Mouse (Mus musculus) R1 (cell line): Measurements from ENCODE around the gene Klrg2.

Source experiments
- DNase-seq: peaks from one replicate; pipeline ENCODE4 v3.0.0-alpha.2; 2018; ENCODE audit warnings: low read depth, low spot score

The Klrg2 gene

DNA sequence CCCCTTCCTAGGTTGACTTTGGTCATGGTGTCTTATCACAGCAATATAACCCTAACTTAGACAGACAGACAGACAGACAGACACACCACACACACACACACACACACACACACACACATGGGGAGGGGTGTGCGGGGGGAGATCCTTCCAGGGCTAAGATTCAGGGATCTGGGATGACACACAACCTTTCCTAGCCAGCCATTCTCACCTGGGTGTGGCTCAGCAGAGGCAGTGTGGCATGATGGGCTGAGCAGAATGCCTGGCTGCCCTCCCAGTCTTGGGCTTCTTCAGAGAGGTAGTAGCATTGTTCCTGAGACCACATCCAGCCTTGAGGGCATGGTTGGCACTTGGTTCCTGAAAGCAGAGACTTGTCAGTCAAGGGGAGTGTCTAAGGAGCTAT, 7.5 kb downstream of the Klrg2 start:
- DNase-seq: no peak

DNA sequence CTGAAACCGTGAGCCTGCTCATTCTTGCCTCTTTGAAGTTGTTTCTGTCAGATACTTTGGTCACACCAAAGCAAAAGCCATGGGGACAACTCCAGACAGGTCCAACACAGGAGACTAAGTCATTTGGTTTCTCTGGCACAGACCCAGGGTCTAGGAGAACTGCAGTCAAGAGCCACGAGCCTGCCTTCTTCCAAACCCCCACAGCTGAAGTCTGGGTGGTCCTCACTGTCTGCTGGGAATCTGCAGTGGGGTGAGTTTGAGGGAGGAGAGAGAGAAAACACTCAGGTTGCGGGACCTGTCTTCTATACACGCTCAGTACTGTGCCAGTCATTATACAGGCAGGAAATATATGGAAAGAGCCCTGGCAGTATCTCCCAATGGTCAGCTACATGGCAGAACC, 9.6 kb downstream of the Klrg2 start:
- no peak for DNase-seq

DNA sequence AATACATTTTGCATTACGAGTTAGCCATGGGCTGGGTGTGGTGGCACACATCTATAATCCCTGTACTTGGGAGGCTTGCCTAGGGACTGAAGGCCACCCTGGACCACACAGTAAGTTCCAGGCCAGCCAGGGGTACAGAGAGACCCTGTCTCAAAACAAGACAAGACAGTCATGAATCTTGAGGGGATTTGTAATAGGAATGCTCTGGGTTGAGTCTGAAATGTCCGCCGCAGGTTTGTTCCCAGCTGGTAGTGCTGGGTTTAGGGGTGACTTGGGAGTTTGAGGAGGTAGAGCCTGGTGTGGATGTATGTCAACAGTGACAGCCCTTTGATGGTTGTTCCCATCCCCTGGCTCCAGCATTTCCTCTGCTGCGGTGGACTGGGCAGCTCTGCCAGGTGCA, 10.0 kb downstream of the Klrg2 start:
- DNase-seq: no peak

DNA sequence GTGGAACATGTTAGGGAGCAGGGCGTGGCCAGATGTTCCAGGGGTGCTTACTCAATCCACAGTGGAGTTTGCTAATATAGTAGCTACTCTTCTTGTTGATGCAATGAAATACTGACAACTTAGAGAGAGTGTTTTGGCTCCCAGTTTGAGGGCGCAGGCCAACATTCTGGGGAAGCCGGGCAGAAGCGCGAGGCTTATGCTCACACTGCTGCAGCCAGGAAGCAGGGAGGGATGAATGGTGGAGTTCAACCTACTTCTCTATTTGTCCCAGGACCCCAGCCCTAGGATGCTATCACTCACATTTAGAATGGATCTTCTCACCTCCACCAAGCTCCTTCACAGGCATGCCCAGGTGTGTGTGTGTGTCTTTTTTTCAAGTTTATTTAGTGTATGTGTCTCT, 11.0 kb downstream of the Klrg2 start:
- no peak for DNase-seq

DNA sequence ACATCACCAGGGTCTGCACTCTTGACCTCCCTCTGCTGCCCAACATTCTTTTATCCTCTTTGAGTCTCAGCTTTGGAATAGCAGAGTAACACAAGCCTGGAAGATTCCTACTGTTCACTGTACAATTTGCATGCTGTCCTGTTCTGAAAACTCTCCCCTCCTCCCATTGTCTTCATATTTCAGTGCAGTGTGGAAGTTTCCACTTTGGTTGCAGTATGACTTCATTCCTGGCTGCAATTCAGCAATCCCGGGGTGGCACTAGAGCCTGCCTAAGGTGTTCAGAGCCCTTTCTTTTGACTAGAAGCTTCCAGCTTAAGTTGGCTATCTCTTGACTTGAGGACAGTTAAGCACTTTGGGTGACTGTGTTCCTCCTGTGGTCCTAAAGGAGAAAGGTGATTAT, 12.6 kb downstream of the Klrg2 start:
- no peak for DNase-seq

DNA sequence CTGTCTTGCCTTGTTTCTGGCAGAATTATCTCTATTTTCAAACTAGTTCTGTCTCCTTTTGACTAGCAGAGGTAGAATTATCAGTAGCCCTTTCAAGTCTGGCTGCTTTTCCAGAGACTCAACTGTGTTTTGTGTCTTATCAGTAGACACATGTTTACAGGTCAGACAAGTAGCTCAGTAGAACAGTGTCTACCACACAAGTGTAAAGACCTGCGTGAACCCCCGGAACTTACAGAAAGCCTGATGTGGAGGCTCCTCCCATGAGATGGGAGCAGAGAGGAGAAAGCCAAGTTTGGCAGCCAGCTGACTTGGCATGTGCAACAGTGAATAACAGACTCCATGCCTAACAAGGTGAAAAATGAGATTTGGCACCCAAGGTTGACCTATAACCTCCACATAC, 13.6 kb downstream of the Klrg2 start:
- DNase-seq: no peak

DNA sequence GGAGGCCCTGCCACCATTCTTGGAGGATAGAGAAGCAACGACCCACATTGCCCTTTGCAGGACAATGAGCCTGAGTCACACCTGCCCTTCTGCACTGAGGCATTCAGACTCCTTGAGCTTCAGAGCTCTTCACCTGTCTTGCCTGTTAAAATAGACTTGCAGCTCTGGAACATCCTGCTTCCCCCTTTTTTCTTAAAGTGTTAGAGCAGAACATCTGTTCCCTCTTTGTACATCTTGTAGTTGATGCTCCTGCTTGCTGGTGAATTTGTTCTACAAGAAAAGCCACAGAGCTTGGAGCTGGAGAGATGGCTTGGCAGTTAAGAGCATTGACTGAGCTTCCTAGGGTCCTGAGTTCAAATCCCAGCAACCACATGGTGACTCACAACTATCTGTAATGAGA, 14.6 kb downstream of the Klrg2 start:
- DNase-seq: no peak

DNA sequence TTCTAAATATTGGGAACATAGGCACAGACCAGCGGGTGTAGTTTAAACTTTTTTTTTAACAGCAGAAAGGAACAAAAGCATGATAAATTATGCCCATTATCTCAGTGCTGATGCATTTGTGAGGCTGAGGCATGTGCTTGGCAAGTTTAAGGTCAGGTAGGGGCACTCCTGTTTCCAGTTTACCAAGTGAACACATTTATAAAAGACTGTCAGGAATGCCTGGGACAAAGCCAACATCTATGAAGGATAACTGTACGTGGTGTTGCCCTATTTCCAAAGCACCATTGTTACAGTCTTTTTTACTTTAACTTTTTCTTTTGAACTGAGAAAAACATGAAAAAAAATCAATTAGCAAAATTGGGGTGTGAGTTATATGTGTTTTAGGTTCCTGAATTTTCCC, 27.1 kb downstream of the Klrg2 start:
- DNase-seq: no peak

DNA sequence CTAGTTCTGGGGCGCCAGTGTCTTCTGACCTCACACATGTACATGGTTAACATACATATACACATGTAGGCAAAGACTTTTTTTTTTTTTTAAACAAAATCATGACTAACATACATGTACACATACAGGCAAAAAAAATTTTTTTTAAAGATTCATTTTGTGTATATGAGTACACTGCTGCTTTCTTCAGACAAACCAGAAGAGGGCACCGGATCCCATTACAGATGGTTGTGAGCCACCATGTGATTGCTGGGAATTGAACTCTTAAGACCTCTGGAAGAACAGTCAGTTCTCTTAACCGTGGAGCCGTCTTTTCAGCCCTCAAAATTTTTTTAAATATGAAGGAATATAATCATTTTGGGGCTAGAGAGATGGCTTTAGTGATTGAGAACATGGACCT, 39.6 kb downstream of the Klrg2 start:
- peak; percentile 38 for DNase-seq

DNA sequence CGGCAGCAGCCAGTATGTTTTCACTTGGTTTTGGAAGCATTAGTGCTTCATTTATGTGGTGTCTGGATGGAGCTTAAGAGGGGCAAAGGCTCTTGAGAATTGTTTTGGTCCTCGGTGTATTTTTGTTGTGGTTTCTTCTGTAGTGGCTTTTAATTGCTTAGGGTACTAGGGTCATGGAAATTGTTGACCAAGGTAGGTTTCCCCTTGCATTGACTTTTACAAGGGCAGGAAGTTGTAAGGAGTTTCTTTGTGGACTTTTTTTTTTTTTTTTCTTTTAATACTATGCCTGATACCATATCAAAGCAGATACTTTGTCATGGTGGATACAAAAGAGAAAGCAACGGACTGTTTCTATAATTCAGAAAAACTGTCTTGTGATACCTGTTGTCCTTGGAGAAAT, 55.3 kb downstream of the Klrg2 start:
- no peak for DNase-seq

DNA sequence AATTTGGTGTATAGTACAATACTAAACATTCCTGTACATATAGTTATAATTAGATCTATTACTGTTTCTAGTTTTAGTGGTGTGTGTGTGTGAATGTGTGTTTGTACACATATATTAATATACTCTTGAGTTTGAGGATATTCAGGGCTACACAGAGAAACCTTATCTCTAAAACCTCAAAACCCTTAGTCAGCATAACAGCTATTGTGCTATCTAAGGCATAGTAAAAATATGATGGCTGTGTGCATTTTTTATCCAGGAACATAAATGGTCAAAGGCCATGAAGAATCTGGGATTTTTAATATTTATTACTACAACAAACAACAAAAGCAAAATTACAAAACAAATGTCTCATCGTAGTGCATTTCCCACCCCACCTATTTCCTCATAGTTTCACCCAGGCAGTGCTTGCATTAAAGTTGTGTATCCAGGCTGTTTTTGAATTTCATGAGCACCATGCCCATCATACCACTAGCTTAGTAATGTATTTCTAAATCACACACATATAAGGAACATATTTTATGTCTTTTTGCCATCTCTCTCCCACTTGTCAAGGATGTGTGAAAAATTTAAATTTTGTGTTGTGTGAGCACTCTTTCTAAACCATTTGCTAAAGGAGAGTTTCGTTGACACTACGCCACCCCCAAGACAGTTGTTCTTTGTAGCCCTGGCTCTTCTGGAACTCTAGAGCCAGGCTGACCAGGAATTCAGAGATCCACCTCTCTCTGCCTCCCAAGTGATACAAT, 56.8 kb downstream of the Klrg2 start:
- no peak for DNase-seq

DNA sequence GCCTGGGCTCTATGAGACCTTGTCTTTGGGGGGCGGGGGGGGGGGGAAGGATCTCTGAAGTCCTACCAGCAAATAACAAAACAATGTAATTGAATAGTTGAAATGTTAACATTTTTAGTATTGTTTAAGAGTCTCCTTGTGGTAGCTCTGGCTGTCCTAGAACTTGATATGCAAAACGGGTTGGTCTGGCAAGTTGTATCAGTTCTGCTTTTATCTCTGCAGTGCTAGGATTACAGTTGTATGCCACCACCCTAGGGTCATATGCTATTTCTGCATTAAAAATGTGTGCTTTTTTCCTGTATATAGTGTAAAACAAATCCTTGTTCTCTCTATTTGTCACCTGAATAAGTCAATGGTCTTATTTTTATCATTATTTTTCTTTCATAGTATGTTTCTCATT, 60.9 kb downstream of the Klrg2 start:
- DNase-seq: no peak
